Mouse (Mus musculus): ENCODE data around the gene Hist1h2bn.
A peak's percentile ranks its signal among the peaks of the same experiment; 100 is the strongest.
"Not testable (repeated sequence)": the region's sequence is repeated elsewhere in the genome, so short reads cannot be mapped to it uniquely, and the experiment has no call there.

The Hist1h2bn gene

DNA sequence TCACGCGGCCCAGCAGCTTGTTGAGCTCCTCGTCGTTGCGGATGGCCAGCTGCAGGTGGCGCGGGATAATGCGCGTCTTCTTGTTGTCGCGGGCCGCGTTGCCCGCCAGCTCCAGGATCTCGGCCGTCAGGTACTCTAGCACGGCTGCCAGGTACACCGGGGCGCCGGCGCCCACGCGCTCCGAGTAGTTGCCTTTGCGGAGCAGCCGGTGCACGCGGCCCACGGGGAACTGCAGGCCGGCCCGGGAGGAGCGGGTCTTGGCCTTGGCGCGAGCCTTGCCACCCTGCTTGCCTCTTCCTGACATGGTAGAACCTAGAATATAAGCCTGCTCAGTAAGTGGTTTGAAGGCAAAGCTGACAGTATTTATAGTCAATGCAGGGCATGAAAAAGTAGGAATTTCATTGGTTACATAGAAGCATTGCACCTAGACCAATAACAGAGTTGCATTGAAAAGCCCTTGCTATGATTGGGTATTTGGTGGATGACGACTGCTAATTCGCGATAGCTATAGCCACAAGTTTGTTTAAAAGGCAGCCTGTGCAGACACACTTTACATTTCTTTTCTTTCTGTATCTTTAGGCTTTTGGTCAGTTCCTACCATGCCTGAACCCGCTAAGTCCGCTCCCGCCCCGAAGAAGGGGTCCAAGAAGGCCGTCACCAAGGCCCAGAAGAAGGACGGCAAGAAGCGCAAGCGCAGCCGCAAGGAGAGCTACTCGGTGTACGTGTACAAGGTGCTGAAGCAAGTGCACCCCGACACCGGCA is at the start of gene Hist1h2bn, which contains the start of gene Hist1h2ak:
TSS of gene Hist1h2bn (plus strand) at position 600 of the 762 bp plus-strand sequence.
TSS of gene Hist1h2ak (minus strand) at position 304 of the 762 bp plus-strand sequence.
- peak; percentile 85 to 91 for DNase-seq (ENCODE audit: low spot score in 2 of 2)

DNA sequence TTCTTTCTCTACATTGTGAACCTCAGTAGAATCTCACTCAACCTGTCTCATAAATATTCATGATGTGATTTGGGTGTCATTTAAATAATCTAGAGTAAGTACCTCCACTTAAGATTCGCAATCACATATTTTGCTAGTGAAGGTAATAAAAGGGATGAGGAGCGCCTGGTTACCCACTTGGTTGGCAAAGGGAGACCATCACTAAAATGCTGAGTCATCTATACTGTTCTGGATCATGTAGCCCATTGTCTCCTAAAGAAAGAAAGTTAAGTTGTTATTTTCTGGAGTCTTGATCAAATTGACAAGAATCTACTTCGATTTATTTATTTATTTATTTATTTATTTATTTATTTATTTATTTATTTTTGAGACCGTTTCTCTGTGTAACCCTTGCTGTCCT is 47.3 kb upstream of the Hist1h2bn start:
- DNase-seq (ENCODE audit: low spot score in 2 of 2): no peak

DNA sequence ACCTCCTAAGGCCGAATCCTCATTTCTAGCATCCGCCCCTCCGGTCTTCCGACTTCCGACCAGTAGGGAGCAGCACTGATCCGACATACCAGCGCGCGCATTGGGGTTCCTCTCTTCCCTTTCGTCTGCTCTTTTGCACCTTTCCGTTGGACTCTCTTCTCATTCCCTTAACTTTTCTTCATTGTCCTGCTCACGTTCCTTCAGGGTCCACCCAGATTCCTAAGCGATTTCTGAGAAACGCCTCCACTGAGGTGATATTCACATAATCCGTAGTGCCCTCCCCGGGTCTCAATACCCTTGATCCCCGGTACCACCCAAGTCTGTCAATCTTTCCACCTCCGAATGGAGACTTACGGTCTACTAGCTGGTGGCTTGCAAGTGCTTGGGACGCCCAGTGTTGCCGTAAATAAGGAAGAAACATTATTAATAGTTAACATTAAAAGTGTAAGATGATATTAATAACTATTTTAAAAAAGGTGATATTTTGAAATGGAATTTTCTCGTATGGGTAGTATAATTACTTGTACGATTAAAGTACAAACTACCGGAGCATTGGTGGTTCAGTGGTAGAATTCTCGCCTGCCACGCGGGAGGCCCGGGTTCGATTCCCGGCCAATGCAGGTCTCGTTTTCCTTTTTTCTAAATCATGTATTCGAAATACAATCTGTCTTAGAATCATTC is 43.8 kb upstream of the Hist1h2bn start:
- DNase-seq (ENCODE audit: low spot score in 2 of 2): peak; percentile 81 to 88

DNA sequence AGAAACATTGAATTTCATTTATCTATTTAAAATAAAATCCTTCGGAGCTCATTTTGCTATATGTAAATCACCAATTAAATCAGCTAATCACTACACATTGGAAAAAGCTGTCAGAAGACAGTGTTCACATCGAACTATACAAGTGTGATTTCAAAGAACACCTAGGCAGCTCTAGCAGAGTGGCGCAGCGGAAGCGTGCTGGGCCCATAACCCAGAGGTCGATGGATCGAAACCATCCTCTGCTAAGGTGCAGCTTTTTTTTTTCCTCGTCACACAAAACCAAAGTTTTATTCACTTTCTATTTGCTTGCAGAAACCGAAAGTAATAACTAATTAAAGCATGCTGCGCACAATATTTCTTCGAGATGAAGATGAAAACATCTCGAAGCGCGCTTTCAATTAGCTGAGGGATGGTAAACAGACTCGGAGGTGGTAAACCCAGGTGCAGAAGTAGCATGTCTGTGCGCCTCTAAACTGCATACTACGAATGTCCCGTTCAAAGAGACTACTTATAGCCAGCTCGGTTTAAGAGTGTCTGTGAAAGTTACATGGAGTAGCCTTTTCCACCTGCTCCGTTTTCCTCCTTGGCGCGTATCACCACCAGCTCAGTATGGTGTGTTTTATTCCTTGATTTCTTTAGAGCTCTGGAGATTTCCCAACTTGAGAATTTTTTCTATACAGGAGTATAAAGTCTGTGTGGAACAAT is 43.0 kb upstream of the Hist1h2bn start:
- peak; percentile 78 to 84 for DNase-seq (ENCODE audit: low spot score in 2 of 2)

DNA sequence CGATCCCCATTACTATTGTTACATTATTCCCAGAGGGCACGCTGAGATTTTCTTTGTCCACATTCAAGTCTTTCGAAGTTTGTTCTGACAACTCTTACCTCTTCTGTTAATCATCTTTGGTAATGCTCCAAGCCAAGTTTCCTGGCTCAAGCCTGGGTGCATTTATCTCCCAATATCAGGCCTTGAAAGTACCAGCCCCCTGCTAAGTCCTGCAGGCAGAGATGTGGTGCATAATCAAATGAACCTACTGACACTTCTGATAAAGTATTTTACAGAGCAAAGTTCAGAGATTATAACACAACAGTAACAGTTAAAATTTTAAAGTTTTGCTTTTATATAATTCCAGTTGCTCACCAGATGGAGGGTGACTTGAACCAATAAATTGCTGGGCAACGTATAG is 42.2 kb upstream of the Hist1h2bn start:
- DNase-seq (ENCODE audit: low spot score in 2 of 2): no peak

- peak; percentile 58 to 77 for DNase-seq (ENCODE audit: low spot score in 2 of 2)
Observed at GRCm38 (mm10) chr13:21714725-21715124, 39.2 kb upstream of the Hist1h2bn start.

DNA sequence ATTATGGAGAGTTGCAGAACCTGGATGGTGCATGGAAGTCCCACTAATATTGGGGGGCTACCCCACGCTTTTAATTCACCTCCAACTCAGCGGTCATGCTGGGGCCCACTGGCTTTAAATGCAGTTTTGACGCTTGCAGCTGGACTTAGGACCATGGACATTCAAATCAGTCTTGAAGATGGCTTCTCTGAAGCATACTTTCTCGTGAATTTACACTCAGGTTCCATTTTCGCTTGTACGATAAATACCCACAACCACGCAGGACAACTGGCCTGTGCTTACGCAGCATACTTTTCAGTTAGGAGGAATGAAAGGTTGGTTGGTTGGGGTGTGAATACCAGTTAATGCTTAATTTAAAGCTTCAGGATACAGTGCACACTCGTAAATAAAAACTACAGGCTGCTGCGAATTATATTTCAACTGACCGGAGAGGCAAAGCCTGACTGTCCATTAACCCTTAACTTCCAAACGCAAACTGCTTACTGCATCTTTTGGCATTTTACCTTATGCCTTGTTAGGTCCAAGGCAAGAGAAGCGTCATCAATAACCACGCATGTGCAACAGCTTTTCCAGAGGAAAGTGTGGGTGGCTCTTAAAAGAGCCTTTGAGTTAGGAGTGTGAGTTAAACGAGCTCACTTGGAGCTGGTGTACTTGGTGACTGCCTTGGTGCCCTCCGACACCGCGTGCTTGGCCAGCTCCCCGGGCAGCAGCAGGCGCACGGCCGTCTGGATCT is 38.6 kb upstream of the Hist1h2bn start:
- DNase-seq (ENCODE audit: low spot score in 2 of 2): no peak

GRCm38 (mm10) chr13:21715864-21716539 is 37.9 kb upstream of the Hist1h2bn start, which contains the start of the genes Hist1h2bl and Hist1h2ai:
Hist1h2bl (minus strand) TSS chr13:21716143.
Hist1h2ai (plus strand) TSS chr13:21716422.
- peak; percentile 89 to 95 for DNase-seq (ENCODE audit: low spot score in 2 of 2)

GRCm38 (mm10) chr13:21716540-21717391 is 37.2 kb upstream of the Hist1h2bn start:
- DNase-seq (ENCODE audit: low spot score in 2 of 2): peak; percentile 53 to 67

DNA sequence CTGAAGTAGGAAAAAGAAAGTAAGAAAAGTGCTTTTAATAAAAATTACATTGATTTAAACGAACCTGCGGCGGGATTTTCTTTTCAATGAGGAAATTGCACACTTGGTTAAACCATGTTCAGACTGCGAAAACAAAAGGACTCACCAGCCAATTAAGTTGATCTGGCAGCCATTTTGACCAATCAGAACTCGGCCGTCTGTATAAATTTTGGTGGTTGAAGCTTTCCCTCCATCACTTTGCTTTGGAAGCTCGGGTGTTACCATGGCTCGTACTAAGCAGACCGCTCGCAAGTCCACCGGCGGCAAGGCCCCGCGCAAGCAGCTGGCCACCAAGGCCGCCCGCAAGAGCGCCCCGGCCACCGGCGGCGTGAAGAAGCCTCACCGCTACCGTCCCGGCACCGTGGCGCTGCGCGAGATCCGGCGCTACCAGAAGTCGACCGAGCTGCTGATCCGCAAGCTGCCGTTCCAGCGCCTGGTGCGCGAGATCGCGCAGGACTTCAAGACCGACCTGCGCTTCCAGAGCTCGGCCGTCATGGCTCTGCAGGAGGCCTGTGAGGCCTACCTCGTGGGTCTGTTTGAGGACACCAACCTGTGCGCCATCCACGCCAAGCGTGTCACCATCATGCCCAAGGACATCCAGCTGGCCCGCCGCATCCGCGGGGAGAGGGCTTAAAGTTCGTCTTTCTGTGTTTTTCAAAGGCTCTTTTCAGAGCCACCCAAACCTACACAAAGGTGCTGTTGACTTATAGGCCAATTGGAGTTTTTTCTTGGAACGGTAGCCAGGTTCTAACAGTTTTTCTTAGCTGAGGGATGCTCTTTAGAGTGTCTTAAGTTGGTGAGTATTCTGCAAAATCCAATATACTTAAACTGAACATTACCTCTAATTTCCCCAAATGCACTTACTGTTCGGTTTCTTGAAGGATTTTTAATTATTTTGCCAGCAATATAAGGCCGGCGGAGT is 36.2 kb upstream of the Hist1h2bn start, which contains the start of gene Hist1h3h:
TSS of gene Hist1h3h (plus strand) at position 263 of the 961 bp plus-strand sequence.
- DNase-seq (ENCODE audit: low spot score in 2 of 2): peak; percentile 88 to 91

- no peak for DNase-seq (ENCODE audit: low spot score in 2 of 2)
Observed at GRCm38 (mm10) chr13:21718381-21719080, 35.4 kb upstream of the Hist1h2bn start.

DNA sequence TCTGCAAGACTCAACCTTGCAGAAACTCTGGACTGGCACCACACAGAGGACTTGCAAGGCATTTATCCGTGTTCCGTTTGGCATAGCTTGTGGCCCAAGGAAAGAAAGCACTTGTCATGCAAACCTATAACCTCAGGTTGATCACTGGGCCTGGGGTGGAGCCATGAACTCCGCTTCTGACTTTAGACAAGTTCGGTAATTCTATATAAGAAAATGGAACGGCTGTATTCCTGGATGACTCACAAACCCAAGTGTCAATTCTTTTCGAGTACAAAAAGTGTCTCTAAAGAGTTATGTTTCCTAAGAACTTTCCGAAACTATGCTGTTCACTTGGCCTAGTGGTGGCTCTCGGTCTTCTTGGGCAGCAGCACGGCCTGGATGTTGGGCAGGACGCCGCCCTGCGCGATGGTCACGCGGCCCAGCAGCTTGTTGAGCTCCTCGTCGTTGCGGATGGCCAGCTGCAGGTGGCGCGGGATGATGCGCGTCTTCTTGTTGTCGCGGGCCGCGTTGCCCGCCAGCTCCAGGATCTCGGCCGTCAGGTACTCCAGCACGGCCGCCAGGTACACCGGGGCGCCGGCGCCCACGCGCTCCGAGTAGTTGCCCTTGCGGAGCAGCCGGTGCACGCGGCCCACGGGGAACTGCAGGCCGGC is 32.7 kb upstream of the Hist1h2bn start:
- DNase-seq (ENCODE audit: low spot score in 2 of 2): not testable (repeated sequence)

GRCm38 (mm10) chr13:21721757-21722372 is 32.1 kb upstream of the Hist1h2bn start, which contains the start of gene Hist1h2bm:
Hist1h2bm (plus strand) TSS chr13:21722044.
- DNase-seq (ENCODE audit: low spot score in 2 of 2): peak; percentile 73 to 85

DNA sequence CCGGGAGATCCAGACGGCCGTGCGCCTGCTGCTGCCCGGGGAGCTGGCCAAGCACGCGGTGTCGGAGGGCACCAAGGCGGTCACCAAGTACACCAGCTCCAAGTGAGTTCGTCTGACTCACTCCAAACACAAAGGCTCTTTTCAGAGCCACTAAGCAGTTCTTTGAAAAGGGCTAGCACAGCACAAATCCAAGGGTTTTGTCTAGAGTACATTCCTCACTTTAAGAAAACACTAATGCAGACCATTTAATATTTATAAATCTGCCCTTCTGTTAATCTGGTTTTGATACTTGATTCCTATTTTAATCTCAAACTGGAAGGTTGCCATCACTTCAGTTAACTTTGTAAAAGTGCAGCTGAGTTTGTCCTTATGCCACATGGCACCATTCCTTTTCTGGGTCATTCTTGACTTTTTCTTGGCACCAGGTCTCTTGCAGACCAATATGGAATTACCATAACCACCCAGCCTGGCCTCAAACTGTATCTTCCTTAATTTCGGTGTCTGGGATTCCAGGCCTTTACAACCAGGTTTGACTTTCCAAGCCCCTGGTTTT is 31.5 kb upstream of the Hist1h2bn start:
- DNase-seq (ENCODE audit: low spot score in 2 of 2): no peak

- DNase-seq (ENCODE audit: low spot score in 2 of 2): no peak
Observed at GRCm38 (mm10) chr13:21722993-21723836, 30.7 kb upstream of the Hist1h2bn start.
